Mouse (Mus musculus) neural tube, embryonic 15.5 days (tissue): ENCODE measurements around the gene Gm8122. TPM values are rescaled to one million over a fixed set of nuclear protein-coding genes. Genes with fewer than 3 reads are reported as not detected.
"Not testable (repeated sequence)": the region's sequence is repeated elsewhere in the genome, so short reads cannot be mapped to it uniquely, and the experiment has no call there.

Experiments
- ATAC-seq: fragments of 200-750 bp; cut with Nextera tagmentation; 2 replicates; pipeline ENCODE4 v1.8.0; 2017; ENCODE audit warnings: mild to moderate bottlenecking, moderate TSS enrichment, moderate library complexity; ENCODE audit not compliant: low FRiP score
- H3K27ac ChIP-seq: fragments of 300-500 bp; sonication (generic); replicated peaks from 2 replicates; pipeline ENCODE4 v1.5.1; 2015; ENCODE audit warnings: mild to moderate bottlenecking, inconsistent platforms
- H3K27me3 ChIP-seq: fragments of 300-500 bp; sonication (generic); replicated peaks from 2 replicates; pipeline ENCODE4 v1.6.1; 2015; ENCODE audit warnings: inconsistent platforms
- H3K36me3 ChIP-seq: fragments of 300-500 bp; sonication (generic); 2 replicates; pipeline ENCODE4 v1.6.1; 2015; ENCODE audit warnings: inconsistent platforms
- H3K4me1 ChIP-seq: fragments of 300-500 bp; sonication (generic); 2 replicates; pipeline ENCODE4 v1.6.1; 2015; ENCODE audit warnings: inconsistent platforms
- H3K4me2 ChIP-seq: fragments of 300-500 bp; sonication (generic); 2 replicates; pipeline ENCODE4 v1.6.1; 2015; ENCODE audit warnings: inconsistent platforms, mild to moderate bottlenecking, moderate library complexity
- H3K4me3 ChIP-seq: fragments of 300-500 bp; sonication (generic); replicated peaks from 2 replicates; pipeline ENCODE4 v1.5.1; 2015; ENCODE audit warnings: mild to moderate bottlenecking, inconsistent platforms
- H3K9ac ChIP-seq: fragments of 300-500 bp; sonication (generic); replicated peaks from 2 replicates; pipeline ENCODE4 v1.6.1; 2015; ENCODE audit warnings: mild to moderate bottlenecking, inconsistent platforms
- H3K9me3 ChIP-seq: fragments of 300-500 bp; sonication (generic); replicated peaks from 2 replicates; pipeline ENCODE4 v1.6.1; 2016; ENCODE audit warnings: inconsistent platforms
- WGBS: fragments of 180-500 bp; shearing (Covaris S2); methylation state at CpG from one replicate; pipeline ENCODE4 v1.1.7; 2015; ENCODE audit warnings: mixed read lengths; 5-methylcytosine and 5-hydroxymethylcytosine counted together
- polyA plus RNA-seq: library from polyadenylated mRNA; unstranded; fragments of >200 nt; fragmentation: Nextera tagmentation; extraction: Ambion mirVana; gene quantifications from 2 replicates; pipeline ENCODE4 v1.2.1, GENCODE M21; 2015

Gene Gm8122
- polyA plus RNA-seq, 1 experiment from 2014 or later: not detected

- H3K4me1 ChIP-seq, ATAC-seq, H3K9me3 ChIP-seq, H3K27me3 ChIP-seq, H3K27ac ChIP-seq, H3K4me3 ChIP-seq, H3K4me2 ChIP-seq, H3K36me3 ChIP-seq, H3K9ac ChIP-seq: not testable (repeated sequence)
- 41% methylated on average over 5 of the region's 6 CpGs for WGBS
Measured at GRCm38 (mm10) chr14:43250549-43251253, 15.6 kb upstream of the Gm8122 start.

- H3K27me3 ChIP-seq, H3K36me3 ChIP-seq, H3K9ac ChIP-seq, H3K4me1 ChIP-seq, H3K4me2 ChIP-seq, H3K4me3 ChIP-seq, H3K27ac ChIP-seq, H3K9me3 ChIP-seq, ATAC-seq: not testable (repeated sequence)
- 23% methylated on average over 10 of the region's 12 CpGs for WGBS
Measured at GRCm38 (mm10) chr14:43249611-43250170, 14.6 kb upstream of the Gm8122 start.

GRCm38 (mm10) chr14:43237769-43238168 lies 2.7 kb upstream of the Gm8122 start:
- not testable (repeated sequence) for H3K4me2 ChIP-seq, H3K4me1 ChIP-seq, H3K4me3 ChIP-seq, H3K27me3 ChIP-seq, ATAC-seq, H3K9me3 ChIP-seq, H3K9ac ChIP-seq, H3K36me3 ChIP-seq, H3K27ac ChIP-seq

Other genes starting within 250 kb of the Gm8122 start
- not detected in 2 replicates for gene Gm8082, start 241.7 kb downstream of the Gm8122 start, polyA plus RNA-seq
- gene Gm10376, start 219.7 kb downstream of the Gm8122 start, polyA plus RNA-seq: not detected in 2 replicates
- not detected in 2 replicates for gene Gm8094, start 158.7 kb downstream of the Gm8122 start, polyA plus RNA-seq
- 0.20 TPM in 1 of 2 replicates, not detected in the other for gene Gm8104, start 134.7 kb downstream of the Gm8122 start, polyA plus RNA-seq
- gene Gm7233, start 55.4 kb downstream of the Gm8122 start, polyA plus RNA-seq: 0.15 TPM in 1 of 2 replicates, not detected in the other
- gene Gm8126, start 23.3 kb upstream of the Gm8122 start, polyA plus RNA-seq: not detected in 2 replicates
- gene Gm9732, start 39.7 kb upstream of the Gm8122 start, polyA plus RNA-seq: not detected in 2 replicates
- not detected in 2 replicates for gene Gm8127, start 58.5 kb upstream of the Gm8122 start, polyA plus RNA-seq
- gene 1700001F09Rik, start 112.5 kb upstream of the Gm8122 start, polyA plus RNA-seq: 0.20 TPM in 1 of 2 replicates, not detected in the other
- not detected in 2 replicates for gene Gm8138, start 181.0 kb upstream of the Gm8122 start, polyA plus RNA-seq